Mouse (Mus musculus) lung, adult 2 months (tissue): ENCODE measurements around the gene Ubp1.

Source experiments
- CTCF ChIP-seq: fragments of 200-500 bp; IDR thresholded peaks from 2 replicates; pipeline ENCODE4 v1.5.1; 2011; ENCODE audit warnings: mild to moderate bottlenecking, low read length, control low read depth; ENCODE audit not compliant: insufficient read depth
- POLR2A ChIP-seq: fragments of 200-500 bp; IDR thresholded peaks from 2 replicates; pipeline ENCODE4 v1.6.1; 2011; ENCODE audit warnings: low read depth, mild to moderate bottlenecking, control low read depth, low read length, borderline replicate concordance; ENCODE audit errors: extremely low read depth

- TF ChIP-seq CTCF (no peak), POLR2A (no peak)
Observed at GRCm38 (mm10) chr9:114016402-114016801, 85.7 kb downstream of the Ubp1 start.
